Mouse (Mus musculus) MEL-GATA-1-ER (cell line): ENCODE measurements around the gene Aldh4a1.
A peak's percentile ranks its signal among the peaks of the same experiment; 100 is the strongest.

Source experiments
- DNase-seq: peaks from one replicate; pipeline ENCODE4 v3.0.0-alpha.2; 2012; ENCODE audit warnings: low read depth; ENCODE audit errors: extremely low read depth

The Aldh4a1 gene

GRCm38 (mm10) chr4:139622373-139623282, at the start of gene Aldh4a1:
Aldh4a1 (plus strand) TSS chr4:139622866.
- peak; percentile 97 for DNase-seq

- DNase-seq = no peak
Observed at GRCm38 (mm10) chr4:139572928-139573512, 49.6 kb upstream of the Aldh4a1 start.

GRCm38 (mm10) chr4:139574156-139574798, 48.4 kb upstream of the Aldh4a1 start:
- peak; percentile 92 for DNase-seq

- DNase-seq = no peak
Observed at GRCm38 (mm10) chr4:139574799-139575672, 47.6 kb upstream of the Aldh4a1 start.

- DNase-seq = no peak
Observed at GRCm38 (mm10) chr4:139575673-139576003, 47.0 kb upstream of the Aldh4a1 start.

- DNase-seq = no peak
Observed at GRCm38 (mm10) chr4:139576251-139576880, 46.3 kb upstream of the Aldh4a1 start.

GRCm38 (mm10) chr4:139577006-139577405, 45.7 kb upstream of the Aldh4a1 start:
- no peak for DNase-seq

- DNase-seq = no peak
Observed at GRCm38 (mm10) chr4:139578389-139578788, 44.3 kb upstream of the Aldh4a1 start.

- no peak for DNase-seq
Observed at GRCm38 (mm10) chr4:139579003-139579402, 43.7 kb upstream of the Aldh4a1 start.

GRCm38 (mm10) chr4:139579466-139579865, 43.2 kb upstream of the Aldh4a1 start:
- no peak for DNase-seq

GRCm38 (mm10) chr4:139580663-139581336, 41.9 kb upstream of the Aldh4a1 start:
- DNase-seq = no peak

- no peak for DNase-seq
Observed at GRCm38 (mm10) chr4:139581427-139582051, 41.1 kb upstream of the Aldh4a1 start.

- no peak for DNase-seq
Observed at GRCm38 (mm10) chr4:139582346-139582745, 40.3 kb upstream of the Aldh4a1 start.

GRCm38 (mm10) chr4:139582903-139583302, 39.8 kb upstream of the Aldh4a1 start:
- DNase-seq = no peak

- DNase-seq = no peak
Observed at GRCm38 (mm10) chr4:139583629-139584245, 38.9 kb upstream of the Aldh4a1 start.

- DNase-seq = no peak
Observed at GRCm38 (mm10) chr4:139584704-139585103, 38.0 kb upstream of the Aldh4a1 start.

- DNase-seq = no peak
Observed at GRCm38 (mm10) chr4:139585713-139586112, 37.0 kb upstream of the Aldh4a1 start.

GRCm38 (mm10) chr4:139587370-139587769, 35.3 kb upstream of the Aldh4a1 start:
- DNase-seq = no peak

- DNase-seq = no peak
Observed at GRCm38 (mm10) chr4:139587773-139588172, 34.9 kb upstream of the Aldh4a1 start.
